Mouse (Mus musculus): ENCODE measurements around the gene Fndc10. TPM values are rescaled to one million over a fixed set of nuclear protein-coding genes. Genes with fewer than 3 reads are reported as not detected.

The Fndc10 gene
- polyA plus RNA-seq (2012; rRNA removed; ENCODE audit: low replicate concordance) = 28.5 and 30.2 TPM in 2 replicates

DNA sequence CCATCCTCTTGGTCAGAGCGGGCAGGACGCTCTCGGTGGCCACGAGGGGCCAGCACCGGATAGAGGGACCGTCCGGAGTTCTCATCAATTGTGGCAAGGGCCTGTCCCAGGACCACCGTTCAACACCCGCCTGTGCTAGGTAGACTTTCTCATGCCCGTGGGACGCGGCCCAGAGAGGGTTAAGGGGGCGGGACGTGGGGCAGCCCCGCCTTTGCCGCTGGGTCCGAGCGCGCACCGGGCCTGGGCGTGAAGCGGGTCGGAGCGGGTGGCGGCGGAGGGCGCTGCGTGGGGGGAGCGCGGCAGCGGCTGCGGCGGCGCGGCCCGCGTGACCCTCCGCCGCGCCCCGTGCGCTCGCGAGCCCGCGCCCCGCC is at the start of gene Fndc10:
Gene Fndc10 (plus strand): TSS at position 232 of the 371 bp plus-strand sequence.

DNA sequence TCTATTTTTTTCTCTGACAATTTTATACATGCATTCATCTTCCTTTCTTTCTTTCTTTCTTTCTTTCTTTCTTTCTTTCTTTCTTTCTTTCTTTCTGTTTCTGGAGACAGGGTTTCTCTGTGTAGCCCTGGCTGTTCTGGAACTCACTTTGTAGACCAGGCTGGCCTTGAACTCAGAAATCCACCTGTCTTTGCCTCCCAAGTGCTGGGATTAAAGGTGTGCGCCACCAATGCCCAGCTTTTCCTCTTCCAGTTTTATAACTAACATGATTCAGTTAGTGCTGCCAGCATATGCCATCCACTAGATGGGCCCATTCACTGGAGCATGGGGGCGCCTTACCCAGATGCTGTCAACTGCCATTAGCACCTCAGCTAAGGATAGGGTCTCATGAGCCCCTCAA is 48.8 kb upstream of the Fndc10 start, which contains the start of gene Gm10563:
Gene Gm10563 (minus strand): TSS at position 101 of the 400 bp plus-strand sequence.

DNA sequence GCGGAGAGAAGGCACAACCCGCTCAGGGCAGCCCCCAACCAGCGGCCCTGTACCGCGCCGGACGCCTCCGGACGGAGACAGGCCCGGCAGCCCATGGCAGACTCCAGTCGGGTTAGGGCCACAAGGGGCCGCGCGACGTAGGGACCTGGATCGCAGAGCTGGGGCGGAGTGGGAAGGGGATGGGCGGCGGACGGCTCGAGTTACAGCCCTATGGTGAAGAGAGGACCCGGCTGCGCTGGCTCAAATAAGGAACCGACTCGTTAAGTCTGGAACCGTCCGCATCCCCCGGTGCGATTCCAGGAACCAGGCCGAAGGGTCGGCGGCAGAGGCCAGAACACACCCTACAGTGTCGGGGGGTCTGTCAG is 41.1 kb upstream of the Fndc10 start, which contains the start of gene Mmp23:
Gene Mmp23 (minus strand): TSS at position 299 of the 365 bp plus-strand sequence.

DNA sequence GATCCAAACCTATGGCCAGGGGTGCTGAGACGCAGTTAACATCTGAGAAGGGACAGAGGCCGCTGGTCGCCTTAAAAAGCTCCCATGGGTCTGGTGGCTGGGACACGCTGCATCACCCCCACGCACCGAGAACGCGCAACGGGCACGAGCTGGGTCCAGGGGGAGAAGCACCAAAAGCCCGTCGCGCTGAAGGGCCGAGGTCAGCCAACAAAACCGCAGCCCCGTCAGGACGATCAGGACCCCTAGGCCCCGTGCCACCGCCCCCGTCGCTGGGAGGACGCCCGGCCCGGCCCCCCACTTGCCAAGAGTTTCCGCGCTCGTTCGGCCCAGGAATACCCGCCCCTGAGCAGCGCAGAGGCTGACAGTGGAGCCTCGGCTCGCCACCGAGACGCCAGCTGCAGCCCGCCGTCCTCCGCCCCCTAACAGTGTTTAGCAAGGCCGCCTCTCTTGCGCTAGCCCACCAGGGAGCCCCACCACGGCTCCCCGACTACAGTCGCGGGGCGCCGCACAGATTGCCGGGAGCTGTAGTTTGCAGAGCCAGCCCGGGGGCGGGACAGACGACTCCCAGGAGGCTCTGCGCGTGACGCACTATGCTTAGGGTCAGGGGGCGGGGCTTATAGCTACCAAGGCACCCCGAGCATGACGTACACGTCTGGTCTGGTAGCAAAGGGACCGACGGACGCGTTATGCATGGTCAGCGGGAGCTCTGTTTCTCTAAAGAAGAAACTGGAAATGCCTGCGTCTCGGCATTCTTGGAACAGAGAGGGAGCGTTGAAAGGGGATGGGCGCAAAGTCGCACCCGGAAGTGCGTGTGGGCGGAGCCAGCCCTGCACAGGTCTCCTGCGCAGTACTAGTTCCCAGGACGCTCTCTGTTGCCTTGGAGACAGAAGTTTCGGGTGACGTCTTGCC is 25.2 kb upstream of the Fndc10 start, which contains the start of gene Mib2:
Gene Mib2 (minus strand): TSS at position 510 of the 909 bp plus-strand sequence.

DNA sequence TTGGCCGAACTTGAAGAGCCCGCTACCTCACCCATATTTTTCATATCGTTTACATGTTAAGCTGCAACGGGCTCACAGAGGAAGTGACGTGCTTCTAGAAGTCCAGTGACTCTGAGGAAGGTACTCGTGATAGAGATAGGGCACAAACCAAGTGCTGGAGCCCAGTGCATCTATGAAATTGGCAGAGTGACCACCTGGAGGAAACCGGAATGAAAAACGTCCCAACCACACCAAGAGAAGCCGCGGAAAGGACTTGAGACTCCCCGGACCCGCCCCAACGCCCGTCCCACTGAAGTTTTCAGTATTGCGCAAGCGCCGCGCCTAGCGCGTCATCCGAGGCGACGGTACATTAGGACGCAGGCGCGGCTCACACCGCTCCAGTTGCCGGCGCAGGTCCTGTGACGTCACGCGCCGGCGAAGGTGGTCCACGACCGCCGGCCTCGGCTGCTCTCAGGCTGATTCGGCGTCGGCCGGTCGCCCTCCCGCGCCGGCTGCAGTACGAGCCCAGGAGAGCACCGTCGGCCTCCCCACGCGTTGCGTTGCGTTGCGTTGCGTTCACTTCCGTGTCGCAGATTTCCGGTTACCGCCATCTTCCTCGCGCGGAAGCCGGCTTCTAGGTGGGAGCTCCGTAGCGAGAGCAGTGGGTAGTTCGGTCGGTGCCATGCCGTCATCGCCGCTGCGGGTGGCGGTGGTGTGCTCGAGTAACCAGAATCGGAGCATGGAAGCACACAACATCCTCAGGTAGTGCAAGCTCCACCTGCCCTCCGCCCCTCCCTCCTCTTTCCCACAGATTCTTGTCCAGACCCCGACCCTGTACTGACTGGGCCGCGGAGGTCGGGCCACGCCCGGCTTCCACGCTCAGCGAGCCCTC is 10.8 kb downstream of the Fndc10 start, which contains the start of gene Ssu72:
Gene Ssu72 (plus strand): TSS at position 80 of the 871 bp plus-strand sequence.

DNA sequence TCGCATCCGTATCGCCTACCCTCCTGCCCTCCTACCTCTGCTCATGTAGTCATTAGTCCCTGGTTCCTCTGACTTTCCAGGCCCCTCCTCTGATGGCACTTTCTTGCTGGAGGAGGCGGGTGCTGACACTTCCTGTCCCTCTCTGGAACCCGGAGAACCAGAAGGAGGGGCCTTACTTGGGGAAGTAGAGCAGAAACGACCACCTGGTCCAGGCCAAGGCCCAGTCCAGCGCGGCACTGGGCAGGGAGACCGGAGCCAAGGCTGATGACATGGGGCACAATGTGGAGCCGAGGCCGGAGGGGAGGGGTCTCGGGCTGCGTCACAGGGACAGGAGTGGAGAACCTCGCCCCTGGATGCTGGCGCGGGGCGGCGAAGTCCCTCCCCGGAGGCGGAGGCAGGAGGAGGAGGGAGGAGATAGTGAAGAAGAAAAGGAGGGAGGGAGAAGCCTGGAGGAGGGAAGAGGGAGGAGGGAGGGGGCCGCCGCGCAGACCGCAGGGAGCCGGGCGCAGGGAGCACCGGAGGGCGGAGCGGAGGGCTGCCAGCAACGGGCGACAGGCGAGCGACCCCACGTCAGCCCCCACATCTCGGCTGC is 40.3 kb downstream of the Fndc10 start, which contains the start of gene Tmem240:
Gene Tmem240 (plus strand): TSS at position 451 of the 592 bp plus-strand sequence.

Other genes with a start within 250 kb of the Fndc10 start
- gene Tmem52, start 225.2 kb upstream of the Fndc10 start, polyA plus RNA-seq (2012; rRNA removed; ENCODE audit: low replicate concordance) = 1.1 and 2.4 TPM in 2 replicates
- gene Gnb1, start 203.0 kb upstream of the Fndc10 start, polyA plus RNA-seq (2012; rRNA removed; ENCODE audit: low replicate concordance) = 463 and 1,045 TPM in 2 replicates
- gene Nadk, start 132.0 kb upstream of the Fndc10 start, polyA plus RNA-seq (2012; rRNA removed; ENCODE audit: low replicate concordance) = 106 and 132 TPM in 2 replicates
- gene Slc35e2, start 92.9 kb upstream of the Fndc10 start, polyA plus RNA-seq (2012; rRNA removed; ENCODE audit: low replicate concordance) = 16.8 and 17.8 TPM in 2 replicates
- 28.5 and 44.9 TPM in 2 replicates for gene Cdk11b, start 69.5 kb upstream of the Fndc10 start, polyA plus RNA-seq (2012; rRNA removed; ENCODE audit: low replicate concordance)
- gene Gm10563, start 48.9 kb upstream of the Fndc10 start, polyA plus RNA-seq (2012; rRNA removed; ENCODE audit: low replicate concordance) = not detected in 2 replicates
- gene Mmp23, start 41.0 kb upstream of the Fndc10 start, polyA plus RNA-seq (2012; rRNA removed; ENCODE audit: low replicate concordance) = 23.1 and 28.4 TPM in 2 replicates
- 63.6 and 88.9 TPM in 2 replicates for gene Mib2, start 25.1 kb upstream of the Fndc10 start, polyA plus RNA-seq (2012; rRNA removed; ENCODE audit: low replicate concordance)
- 124 and 138 TPM in 2 replicates for gene Ssu72, start 10.5 kb downstream of the Fndc10 start, polyA plus RNA-seq (2012; rRNA removed; ENCODE audit: low replicate concordance)
- 0.58 and 0.78 TPM in 2 replicates for gene Tmem240, start 40.5 kb downstream of the Fndc10 start, polyA plus RNA-seq (2012; rRNA removed; ENCODE audit: low replicate concordance)
- gene Atad3a, start 66.8 kb downstream of the Fndc10 start, polyA plus RNA-seq (2012; rRNA removed; ENCODE audit: low replicate concordance) = 102 and 109 TPM in 2 replicates
- 19.1 and 135 TPM in 2 replicates for gene Vwa1, start 80.4 kb downstream of the Fndc10 start, polyA plus RNA-seq (2012; rRNA removed; ENCODE audit: low replicate concordance)
- 3.1 and 6.1 TPM in 2 replicates for gene Tmem88b, start 91.5 kb downstream of the Fndc10 start, polyA plus RNA-seq (2012; rRNA removed; ENCODE audit: low replicate concordance)
- not detected in 2 replicates for gene Ankrd65, start 96.1 kb downstream of the Fndc10 start, polyA plus RNA-seq (2012; rRNA removed; ENCODE audit: low replicate concordance)
- 32.6 and 49.9 TPM in 2 replicates for gene Mrpl20, start 108.5 kb downstream of the Fndc10 start, polyA plus RNA-seq (2012; rRNA removed; ENCODE audit: low replicate concordance)
- gene Ccnl2, start 118.1 kb downstream of the Fndc10 start, polyA plus RNA-seq (2012; rRNA removed; ENCODE audit: low replicate concordance) = 23.8 and 25.3 TPM in 2 replicates
- gene Aurkaip1, start 136.9 kb downstream of the Fndc10 start, polyA plus RNA-seq (2012; rRNA removed; ENCODE audit: low replicate concordance) = 159 and 208 TPM in 2 replicates
- gene Mxra8, start 145.3 kb downstream of the Fndc10 start, polyA plus RNA-seq (2012; rRNA removed; ENCODE audit: low replicate concordance) = 69.2 and 97.5 TPM in 2 replicates
- 142 and 173 TPM in 2 replicates for gene Dvl1, start 153.1 kb downstream of the Fndc10 start, polyA plus RNA-seq (2012; rRNA removed; ENCODE audit: low replicate concordance)
- 1.1 and 1.2 TPM in 2 replicates for gene Tas1r3, start 169.0 kb downstream of the Fndc10 start, polyA plus RNA-seq (2012; rRNA removed; ENCODE audit: low replicate concordance)
- gene Cptp, start 175.1 kb downstream of the Fndc10 start, polyA plus RNA-seq (2012; rRNA removed; ENCODE audit: low replicate concordance) = 56.0 and 86.9 TPM in 2 replicates
- gene Ints11, start 175.2 kb downstream of the Fndc10 start, polyA plus RNA-seq (2012; rRNA removed; ENCODE audit: low replicate concordance) = 14.6 and 19.2 TPM in 2 replicates
- gene Pusl1, start 197.4 kb downstream of the Fndc10 start, polyA plus RNA-seq (2012; rRNA removed; ENCODE audit: low replicate concordance) = 30.9 and 65.5 TPM in 2 replicates
- gene Acap3, start 197.5 kb downstream of the Fndc10 start, polyA plus RNA-seq (2012; rRNA removed; ENCODE audit: low replicate concordance) = 13.3 and 14.8 TPM in 2 replicates
- gene Ube2j2, start 249.5 kb downstream of the Fndc10 start, polyA plus RNA-seq (2012; rRNA removed; ENCODE audit: low replicate concordance) = 123 and 179 TPM in 2 replicates

Measured in duodenum, adult 2 months (tissue).